Mouse (Mus musculus) kidney, postnatal 0 days (tissue): Measurements from ENCODE around the gene Pramef12. TPM values are rescaled to one million over a fixed set of nuclear protein-coding genes. Genes with fewer than 3 reads are reported as not detected.

Experiments used
- ATAC-seq: fragments of 200-750 bp; cut with Nextera tagmentation; replicated peaks from 2 replicates; pipeline ENCODE4 v1.8.0; 2017; ENCODE audit warnings: low read depth, moderate number of reproducible peaks, moderate TSS enrichment, moderate library complexity; ENCODE audit not compliant: low FRiP score
- DNase-seq: peaks from one replicate; pipeline ENCODE4 v3.0.0-alpha.2; 2016; ENCODE audit warnings: low spot score
- H3K27ac ChIP-seq: fragments of 300-500 bp; sonication (generic); 2 replicates; pipeline ENCODE4 v1.5.1; 2014; ENCODE audit warnings: mild to moderate bottlenecking
- H3K27me3 ChIP-seq: fragments of 300-500 bp; sonication (generic); 2 replicates; pipeline ENCODE4 v1.6.1; 2014; ENCODE audit warnings: low read length, mixed read lengths; ENCODE audit not compliant: insufficient read depth
- H3K36me3 ChIP-seq: fragments of 300-500 bp; sonication (generic); 2 replicates; pipeline ENCODE4 v1.6.1; 2014; ENCODE audit warnings: low read length, mixed read lengths; ENCODE audit not compliant: insufficient read depth
- H3K4me1 ChIP-seq: fragments of 300-500 bp; sonication (generic); replicated peaks from 2 replicates; pipeline ENCODE4 v1.6.1; 2014; ENCODE audit warnings: antibody characterized with exemption, low read length, mixed read lengths; ENCODE audit not compliant: insufficient read depth
- H3K4me2 ChIP-seq: fragments of 300-500 bp; sonication (generic); 2 replicates; pipeline ENCODE4 v1.6.1; 2014; ENCODE audit warnings: mild to moderate bottlenecking, low read length, moderate library complexity, mixed read lengths
- H3K4me3 ChIP-seq: fragments of 300-500 bp; sonication (generic); replicated peaks from 2 replicates; pipeline ENCODE4 v1.5.1; 2014; ENCODE audit warnings: low read depth, low read length
- H3K9ac ChIP-seq: fragments of 300-500 bp; sonication (generic); 2 replicates; pipeline ENCODE4 v1.6.1; 2014; ENCODE audit warnings: low read depth, low read length
- H3K9me3 ChIP-seq: fragments of 300-500 bp; sonication (generic); replicated peaks from 2 replicates; pipeline ENCODE4 v1.6.1; 2016; ENCODE audit warnings: low read length, inconsistent platforms, mixed read lengths
- CTCF ChIP-seq: IDR thresholded peaks from 2 replicates; pipeline ENCODE4 v1.5.1; 2016; ENCODE audit warnings: antibody characterized with exemption, low read depth, mild to moderate bottlenecking, moderate library complexity
- WGBS: fragments of 180-500 bp; shearing (Covaris S2); extraction: QIAGEN DNeasy Blood & Tissue Kit; methylation state at CpG from one replicate; pipeline ENCODE4 v1.1.7; 2014; 5-methylcytosine and 5-hydroxymethylcytosine counted together
- polyA plus RNA-seq: library from polyadenylated mRNA; unstranded; fragments of >200 nt; fragmentation: Nextera tagmentation; extraction: Ambion mirVana; gene quantifications from 2 replicates; pipeline ENCODE4 v1.2.1, GENCODE M21; 2015

Pramef12 gene
- polyA plus RNA-seq, result 0.37 and 0.39 TPM in 2 replicates

- no peaks in the 10 kb centered on the region for H3K27me3 ChIP-seq
- no peak within 1 kb of the TSS for H3K4me2 ChIP-seq
- TF ChIP-seq CTCF, result no peak
- H3K9me3 ChIP-seq, result no peaks in the 10 kb centered on the region
- no peak within 1 kb of the TSS for H3K4me3 ChIP-seq
- H3K27ac ChIP-seq, result no peak within 1 kb of the TSS
- H3K9ac ChIP-seq, result no peak within 1 kb of the TSS
- no peak for DNase-seq
- no peak for ATAC-seq
- H3K36me3 ChIP-seq, result no peaks in the 10 kb centered on the region
- no peaks in the 10 kb centered on the region for H3K4me1 ChIP-seq
- 75% methylated on average over 9 of the region's 9 CpGs for WGBS
Observed at GRCm38 (mm10) chr4:144408290-144408689, at the start of gene Pramef12. Pramef12 (minus strand) TSS chr4:144408464.

GRCm38 (mm10) chr4:144453217-144453616 is 45.0 kb upstream of the Pramef12 start, which contains the start of gene Gm9944:
Gm9944 (minus strand) TSS chr4:144453317.
- Histone ChIP-seq H3K9me3 (no peaks in the 10 kb centered on the region), H3K4me2 (no peak within 1 kb of the TSS), H3K4me3 (no peak within 1 kb of the TSS), H3K27ac (no peak within 1 kb of the TSS), H3K9ac (no peak within 1 kb of the TSS), H3K27me3 (no peaks in the 10 kb centered on the region; the same call in 1 of the 2 replicates), H3K4me1 (no peaks in the 10 kb centered on the region), H3K36me3 (no peaks in the 10 kb centered on the region)
- TF ChIP-seq CTCF, result no peak
- 66% methylated on average over 2 of the region's 2 CpGs for WGBS
- ATAC-seq, result no peak
- DNase-seq, result no peak

GRCm38 (mm10) chr4:144448546-144448945 is 40.3 kb upstream of the Pramef12 start:
- Histone ChIP-seq H3K4me3 (no peak overlapping the region), H3K4me2 (no peak overlapping the region), H3K4me1 (no peaks in the 10 kb centered on the region), H3K9me3 (no peaks in the 10 kb centered on the region), H3K9ac (no peak overlapping the region), H3K27me3 (no peaks in the 10 kb centered on the region), H3K36me3 (no peaks in the 10 kb centered on the region), H3K27ac (no peak overlapping the region)
- ATAC-seq (no peak), DNase-seq (no peak)
- 59% methylated on average over 2 of the region's 2 CpGs for WGBS
- TF ChIP-seq CTCF, result no peak

- Histone ChIP-seq H3K4me3 (no peak overlapping the region), H3K4me2 (no peak overlapping the region), H3K9me3 (no peaks in the 10 kb centered on the region), H3K27me3 (no peaks in the 10 kb centered on the region), H3K27ac (no peak overlapping the region), H3K36me3 (no peaks in the 10 kb centered on the region), H3K9ac (no peak overlapping the region), H3K4me1 (no peaks in the 10 kb centered on the region)
- DNase-seq (no peak), ATAC-seq (no peak)
- no peak for TF ChIP-seq CTCF
- 74% methylated on average over 1 of the region's 1 CpGs for WGBS
Observed at GRCm38 (mm10) chr4:144441582-144441981, 33.3 kb upstream of the Pramef12 start.

- Histone ChIP-seq H3K36me3 (no peaks in the 10 kb centered on the region), H3K9me3 (no peaks in the 10 kb centered on the region), H3K27me3 (no peaks in the 10 kb centered on the region), H3K27ac (no peak overlapping the region), H3K4me1 (no peaks in the 10 kb centered on the region), H3K9ac (no peak overlapping the region), H3K4me3 (no peak overlapping the region), H3K4me2 (no peak overlapping the region)
- 90% methylated on average over 4 of the region's 4 CpGs for WGBS
- ATAC-seq, result no peak
- TF ChIP-seq CTCF, result no peak
- DNase-seq, result no peak
Observed at GRCm38 (mm10) chr4:144441095-144441494, 32.8 kb upstream of the Pramef12 start.

GRCm38 (mm10) chr4:144438672-144439071 is 30.4 kb upstream of the Pramef12 start, which contains the start of gene 1700012P22Rik:
1700012P22Rik (minus strand) TSS chr4:144438772.
- Histone ChIP-seq H3K4me3 (no peak within 1 kb of the TSS), H3K9me3 (no peaks in the 10 kb centered on the region), H3K27me3 (no peaks in the 10 kb centered on the region), H3K4me1 (no peaks in the 10 kb centered on the region), H3K27ac (no peak within 1 kb of the TSS), H3K36me3 (no peaks in the 10 kb centered on the region), H3K9ac (no peak within 1 kb of the TSS), H3K4me2 (no peak within 1 kb of the TSS)
- DNase-seq (no peak), ATAC-seq (no peak)
- TF ChIP-seq CTCF, result no peak

GRCm38 (mm10) chr4:144433216-144433615 is 25.0 kb upstream of the Pramef12 start:
- no peak overlapping the region for H3K4me3 ChIP-seq
- H3K36me3 ChIP-seq, result no peaks in the 10 kb centered on the region
- WGBS, result 88% methylated on average over 5 of the region's 5 CpGs
- ATAC-seq (no peak), DNase-seq (no peak)
- no peak overlapping the region for H3K9ac ChIP-seq
- no peak overlapping the region for H3K27ac ChIP-seq
- H3K4me1 ChIP-seq, result no peaks in the 10 kb centered on the region
- no peaks in the 10 kb centered on the region for H3K9me3 ChIP-seq
- H3K4me2 ChIP-seq, result no peak overlapping the region
- TF ChIP-seq CTCF, result no peak
- no peaks in the 10 kb centered on the region for H3K27me3 ChIP-seq
